Mouse (Mus musculus) heart, embryonic 15.5 days (tissue): Measurements from ENCODE around the gene Gart. TPM values are rescaled to one million over a fixed set of nuclear protein-coding genes. Genes with fewer than 3 reads are reported as not detected.

Experiments
- ATAC-seq: fragments of 200-750 bp; cut with Nextera tagmentation; replicated peaks from 2 replicates; pipeline ENCODE4 v1.8.0; 2017; ENCODE audit warnings: low read depth, moderate TSS enrichment; ENCODE audit not compliant: insufficient number of reproducible peaks, insufficient read depth, low FRiP score
- H3K27ac ChIP-seq: fragments of 300-500 bp; sonication (generic); 2 replicates; pipeline ENCODE4 v1.5.1; 2015; ENCODE audit warnings: mild to moderate bottlenecking, inconsistent platforms
- H3K27me3 ChIP-seq: fragments of 300-500 bp; sonication (generic); 2 replicates; pipeline ENCODE4 v1.6.1; 2015; ENCODE audit warnings: inconsistent platforms
- H3K36me3 ChIP-seq: fragments of 300-500 bp; sonication (generic); 2 replicates; pipeline ENCODE4 v1.6.1; 2015; ENCODE audit warnings: mild to moderate bottlenecking, inconsistent platforms
- H3K4me1 ChIP-seq: fragments of 300-500 bp; sonication (generic); replicated peaks from 2 replicates; pipeline ENCODE4 v1.6.1; 2015; ENCODE audit warnings: inconsistent platforms
- H3K4me2 ChIP-seq: fragments of 300-500 bp; sonication (generic); 2 replicates; pipeline ENCODE4 v1.6.1; 2015; ENCODE audit warnings: inconsistent platforms, mild to moderate bottlenecking, moderate library complexity
- H3K4me3 ChIP-seq: fragments of 300-500 bp; sonication (generic); 2 replicates; pipeline ENCODE4 v1.5.1; 2015; ENCODE audit warnings: mild to moderate bottlenecking, inconsistent platforms
- H3K9ac ChIP-seq: fragments of 300-500 bp; sonication (generic); 2 replicates; pipeline ENCODE4 v1.6.1; 2015; ENCODE audit warnings: mild to moderate bottlenecking, inconsistent platforms
- H3K9me3 ChIP-seq: fragments of 300-500 bp; sonication (generic); replicated peaks from 2 replicates; pipeline ENCODE4 v1.6.1; 2016; ENCODE audit warnings: inconsistent platforms
- WGBS: fragments of 180-500 bp; shearing (Covaris S2); methylation state at CpG from one replicate; pipeline ENCODE4 v1.1.7; 2015; ENCODE audit warnings: mixed read lengths; 5-methylcytosine and 5-hydroxymethylcytosine counted together
- polyA plus RNA-seq: library from polyadenylated mRNA; unstranded; fragments of >200 nt; fragmentation: Nextera tagmentation; extraction: Ambion mirVana; gene quantifications from 2 replicates; pipeline ENCODE4 v1.2.1, GENCODE M21; 2015

Gart gene
- polyA plus RNA-seq, 1 experiment from 2014 or later = 61.2 TPM

GRCm38 (mm10) chr16:91606958-91607357 is 39.8 kb downstream of the Gart start:
- 86% methylated on average over 8 of the region's 8 CpGs for WGBS
- Histone ChIP-seq H3K27ac (no peak overlapping the region), H3K36me3 (no peaks in the 10 kb centered on the region), H3K4me2 (no peak overlapping the region), H3K9me3 (no peaks in the 10 kb centered on the region), H3K4me3 (no peak overlapping the region), H3K27me3 (no peaks in the 10 kb centered on the region), H3K4me1 (peaks cover 11% of the 10 kb centered on the region), H3K9ac (no peak overlapping the region)
- ATAC-seq = no peak

GRCm38 (mm10) chr16:91605156-91605555 is 41.6 kb downstream of the Gart start:
- no peak overlapping the region for H3K27ac ChIP-seq
- no peak overlapping the region for H3K4me3 ChIP-seq
- 71% methylated on average over 6 of the region's 6 CpGs for WGBS
- H3K9me3 ChIP-seq = no peaks in the 10 kb centered on the region
- H3K27me3 ChIP-seq = no peaks in the 10 kb centered on the region
- no peaks in the 10 kb centered on the region for H3K36me3 ChIP-seq
- no peak overlapping the region for H3K4me2 ChIP-seq
- H3K4me1 ChIP-seq = peaks cover 8% of the 10 kb centered on the region
- no peak overlapping the region for H3K9ac ChIP-seq
- no peak for ATAC-seq

GRCm38 (mm10) chr16:91601693-91602092 is 45.1 kb downstream of the Gart start:
- Histone ChIP-seq H3K4me2 (no peak overlapping the region), H3K4me1 (peaks cover 2% of the 10 kb centered on the region), H3K27me3 (peaks cover 10% of the 10 kb centered on the region; the same call in 1 of the 2 replicates), H3K36me3 (no peaks in the 10 kb centered on the region), H3K27ac (no peak overlapping the region), H3K9ac (no peak overlapping the region), H3K4me3 (no peak overlapping the region), H3K9me3 (no peaks in the 10 kb centered on the region)
- 58% methylated on average over 9 of the region's 9 CpGs for WGBS
- ATAC-seq = no peak

- ATAC-seq = no peak
- H3K27me3 ChIP-seq = peaks cover 10% of the 10 kb centered on the region; the same call in 1 of the 2 replicates
- H3K9ac ChIP-seq = no peak overlapping the region
- peaks cover 6% of the 10 kb centered on the region for H3K4me1 ChIP-seq
- H3K9me3 ChIP-seq = no peaks in the 10 kb centered on the region
- H3K4me3 ChIP-seq = no peak overlapping the region
- H3K4me2 ChIP-seq = no peak overlapping the region
- H3K36me3 ChIP-seq = no peaks in the 10 kb centered on the region
- H3K27ac ChIP-seq = no peak overlapping the region
- WGBS = 66% methylated on average over 4 of the region's 4 CpGs
Measured at GRCm38 (mm10) chr16:91601081-91601480, 45.7 kb downstream of the Gart start.

GRCm38 (mm10) chr16:91599242-91599641 is 47.5 kb downstream of the Gart start:
- Histone ChIP-seq H3K9me3 (no peaks in the 10 kb centered on the region), H3K4me3 (no peak overlapping the region), H3K4me2 (no peak overlapping the region), H3K27ac (no peak overlapping the region), H3K9ac (no peak overlapping the region), H3K36me3 (no peaks in the 10 kb centered on the region), H3K4me1 (peaks cover 6% of the 10 kb centered on the region), H3K27me3 (peaks cover 10% of the 10 kb centered on the region; the same call in 1 of the 2 replicates)
- ATAC-seq = no peak

- Histone ChIP-seq H3K27me3 (peaks cover 10% of the 10 kb centered on the region; the same call in 1 of the 2 replicates), H3K36me3 (no peaks in the 10 kb centered on the region), H3K4me1 (peaks cover 6% of the 10 kb centered on the region), H3K4me2 (peak within 1 kb of the TSS; percentile 91), H3K9ac (peak within 1 kb of the TSS; percentile 84), H3K4me3 (peak within 1 kb of the TSS; percentile 95), H3K9me3 (no peaks in the 10 kb centered on the region), H3K27ac (peak within 1 kb of the TSS; percentile 79)
- ATAC-seq = peak; percentile 99
- WGBS = 0% methylated on average over 34 of the region's 34 CpGs
Measured at GRCm38 (mm10) chr16:91597672-91598010, 49.1 kb downstream of the Gart start, which contains the start of gene Tmem50b. Gene Tmem50b (minus strand): TSS chr16:91597800.

GRCm38 (mm10) chr16:91596779-91597671 is 49.7 kb downstream of the Gart start:
- Histone ChIP-seq H3K9ac (peak overlapping the region; percentile 84), H3K27ac (peak overlapping the region; percentile 79), H3K27me3 (peaks cover 10% of the 10 kb centered on the region; the same call in 1 of the 2 replicates), H3K4me3 (peak overlapping the region; percentile 95), H3K9me3 (no peaks in the 10 kb centered on the region), H3K4me2 (peak overlapping the region; percentile 91), H3K36me3 (no peaks in the 10 kb centered on the region), H3K4me1 (peaks cover 8% of the 10 kb centered on the region)
- peak; percentile 47 for ATAC-seq
- WGBS = under 1% methylated on average over 75 of the region's 75 CpGs

GRCm38 (mm10) chr16:91596397-91596778 is 50.4 kb downstream of the Gart start:
- peak overlapping the region; percentile 84 for H3K9ac ChIP-seq
- no peaks in the 10 kb centered on the region for H3K9me3 ChIP-seq
- no peak for ATAC-seq
- peaks cover 10% of the 10 kb centered on the region; the same call in 1 of the 2 replicates for H3K27me3 ChIP-seq
- H3K27ac ChIP-seq = no peak overlapping the region
- peak overlapping the region; percentile 95 for H3K4me3 ChIP-seq
- 19% methylated on average over 9 of the region's 9 CpGs for WGBS
- H3K4me2 ChIP-seq = peak overlapping the region; percentile 91
- H3K4me1 ChIP-seq = peaks cover 8% of the 10 kb centered on the region
- H3K36me3 ChIP-seq = no peaks in the 10 kb centered on the region

- H3K4me3 ChIP-seq = no peak overlapping the region
- ATAC-seq = no peak
- 81% methylated on average over 6 of the region's 6 CpGs for WGBS
- H3K9me3 ChIP-seq = no peaks in the 10 kb centered on the region
- no peak overlapping the region for H3K27ac ChIP-seq
- H3K9ac ChIP-seq = no peak overlapping the region
- H3K4me1 ChIP-seq = peaks cover 8% of the 10 kb centered on the region
- H3K4me2 ChIP-seq = no peak overlapping the region
- H3K36me3 ChIP-seq = no peaks in the 10 kb centered on the region
- peaks cover 10% of the 10 kb centered on the region; the same call in 1 of the 2 replicates for H3K27me3 ChIP-seq
Measured at GRCm38 (mm10) chr16:91595076-91595475, 51.7 kb downstream of the Gart start.

GRCm38 (mm10) chr16:91593262-91593661 is 53.5 kb downstream of the Gart start:
- ATAC-seq = no peak
- Histone ChIP-seq H3K27me3 (no peaks in the 10 kb centered on the region), H3K9me3 (no peaks in the 10 kb centered on the region), H3K36me3 (no peaks in the 10 kb centered on the region), H3K9ac (no peak overlapping the region), H3K4me1 (peaks cover 8% of the 10 kb centered on the region), H3K4me3 (no peak overlapping the region), H3K4me2 (no peak overlapping the region), H3K27ac (no peak overlapping the region)
- 77% methylated on average over 3 of the region's 3 CpGs for WGBS

GRCm38 (mm10) chr16:91592162-91592561 is 54.6 kb downstream of the Gart start:
- H3K27ac ChIP-seq = no peak overlapping the region
- no peaks in the 10 kb centered on the region for H3K27me3 ChIP-seq
- H3K9me3 ChIP-seq = no peaks in the 10 kb centered on the region
- no peak for ATAC-seq
- WGBS = 65% methylated on average over 8 of the region's 8 CpGs
- H3K4me1 ChIP-seq = peaks cover 8% of the 10 kb centered on the region
- no peak overlapping the region for H3K4me3 ChIP-seq
- H3K4me2 ChIP-seq = no peak overlapping the region
- H3K36me3 ChIP-seq = no peaks in the 10 kb centered on the region
- H3K9ac ChIP-seq = no peak overlapping the region

- H3K4me2 ChIP-seq = no peak overlapping the region
- no peaks in the 10 kb centered on the region for H3K9me3 ChIP-seq
- H3K4me3 ChIP-seq = no peak overlapping the region
- H3K9ac ChIP-seq = no peak overlapping the region
- no peaks in the 10 kb centered on the region for H3K27me3 ChIP-seq
- 84% methylated on average over 3 of the region's 3 CpGs for WGBS
- no peak overlapping the region for H3K27ac ChIP-seq
- H3K36me3 ChIP-seq = peaks cover 6% of the 10 kb centered on the region; the same call in 1 of the 2 replicates
- ATAC-seq = no peak
- 0 out of 2 replicates have a peak, but pooled peaks cover 2% of the 10 kb centered on the region for H3K4me1 ChIP-seq
Measured at GRCm38 (mm10) chr16:91588703-91589102, 58.0 kb downstream of the Gart start.
